Mouse (Mus musculus): ENCODE measurements around the gene Arfgap3. TPM values are rescaled to one million over a fixed set of nuclear protein-coding genes. Genes with fewer than 3 reads are reported as not detected.
"Not testable (repeated sequence)": the region's sequence is repeated elsewhere in the genome, so short reads cannot be mapped to it uniquely, and the experiment has no call there.

Arfgap3 gene
- total and polyA plus RNA-seq, 2 experiments from 2014 or later: 22.4 to 86.9 TPM

DNA sequence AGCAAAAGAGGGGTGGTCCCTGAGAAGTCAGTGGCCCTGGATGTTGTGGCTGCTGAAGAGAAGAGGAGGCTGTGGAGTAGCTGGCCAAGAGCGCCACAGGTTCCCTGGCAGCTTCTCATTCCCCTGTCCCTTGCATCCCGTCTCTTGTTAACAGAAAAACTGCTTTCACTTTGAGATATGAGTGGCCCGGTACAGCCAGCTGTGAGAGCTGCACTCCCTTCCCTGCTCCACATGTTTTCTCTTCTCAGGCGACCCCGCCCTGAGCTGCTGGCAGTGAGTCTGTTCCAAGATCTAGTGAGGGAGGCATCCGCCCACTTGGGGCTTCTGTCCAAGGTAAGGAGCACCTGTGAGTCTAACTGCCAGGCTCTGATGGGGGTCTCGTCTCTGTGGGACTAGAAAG, 81.6 kb downstream of the Arfgap3 start:
- not testable (repeated sequence) for H3K9me3 ChIP-seq (replicated peaks; ENCODE audit: control insufficient read depth, low read length); ATAC-seq (ENCODE audit: insufficient read depth, low read depth); DNase-seq (ENCODE audit: low spot score); H3K9ac ChIP-seq (replicated peaks; ENCODE audit: low read depth, low read length); H3K4me1 ChIP-seq (ENCODE audit: control insufficient read depth, insufficient read depth); H3K27ac ChIP-seq (ENCODE audit: low read depth); H3K27me3 ChIP-seq (ENCODE audit: control insufficient read depth, insufficient read depth, low read length); H3K4me3 ChIP-seq (ENCODE audit: low read depth, low read length); H3K36me3 ChIP-seq (replicated peaks; ENCODE audit: control insufficient read depth, insufficient read depth, low read length)
- H3K4me2 ChIP-seq (ENCODE audit: low read depth, low read length): peak overlapping the region; percentile 33; the same call in 1 of the 2 replicates
- 38% methylated on average over 7 of the region's 7 CpGs for WGBS

DNA sequence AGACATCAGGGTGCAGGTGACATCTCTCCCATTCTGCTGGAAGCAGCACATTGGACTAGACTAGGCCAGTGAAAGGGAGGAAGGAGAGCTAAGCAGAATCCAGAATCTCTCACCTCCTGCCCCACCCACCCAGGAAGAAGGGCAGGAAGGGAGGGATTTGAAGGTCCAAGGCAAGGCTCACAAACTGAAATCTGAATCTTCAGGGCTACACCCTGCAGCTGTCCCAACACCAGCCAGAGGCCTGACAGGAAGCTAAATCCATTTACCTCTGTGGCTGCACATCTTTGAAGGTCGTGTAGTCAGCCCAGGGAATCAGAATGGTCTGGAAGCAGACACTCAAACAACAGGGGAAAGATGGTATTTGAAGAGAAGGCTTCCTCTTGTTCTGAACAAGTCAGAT, 84.8 kb downstream of the Arfgap3 start:
- ATAC-seq (ENCODE audit: insufficient read depth, low read depth) (no peak), DNase-seq (ENCODE audit: low spot score) (no peak)
- no peaks in the 10 kb centered on the region for H3K4me1 ChIP-seq (ENCODE audit: control insufficient read depth, insufficient read depth)
- no peaks in the 10 kb centered on the region for H3K36me3 ChIP-seq (replicated peaks; ENCODE audit: control insufficient read depth, insufficient read depth, low read length)
- TF ChIP-seq CTCF (IDR thresholded peaks at IDR 0.05; ENCODE audit: low read depth) (no peak), EP300 (IDR thresholded peaks at IDR 0.05; ENCODE audit: low read depth) (no peak)
- no peak overlapping the region for H3K9ac ChIP-seq (replicated peaks; ENCODE audit: low read depth, low read length)
- H3K9me3 ChIP-seq (replicated peaks; ENCODE audit: control insufficient read depth, low read length): no peaks in the 10 kb centered on the region
- H3K27me3 ChIP-seq (ENCODE audit: control insufficient read depth, insufficient read depth, low read length): no peaks in the 10 kb centered on the region
- no peak overlapping the region for H3K4me3 ChIP-seq (ENCODE audit: low read depth, low read length)
- WGBS: 14% methylated on average over 1 of the region's 1 CpGs
- no peak overlapping the region for H3K4me2 ChIP-seq (ENCODE audit: low read depth, low read length)
- no peak overlapping the region for H3K27ac ChIP-seq (ENCODE audit: low read depth)

DNA sequence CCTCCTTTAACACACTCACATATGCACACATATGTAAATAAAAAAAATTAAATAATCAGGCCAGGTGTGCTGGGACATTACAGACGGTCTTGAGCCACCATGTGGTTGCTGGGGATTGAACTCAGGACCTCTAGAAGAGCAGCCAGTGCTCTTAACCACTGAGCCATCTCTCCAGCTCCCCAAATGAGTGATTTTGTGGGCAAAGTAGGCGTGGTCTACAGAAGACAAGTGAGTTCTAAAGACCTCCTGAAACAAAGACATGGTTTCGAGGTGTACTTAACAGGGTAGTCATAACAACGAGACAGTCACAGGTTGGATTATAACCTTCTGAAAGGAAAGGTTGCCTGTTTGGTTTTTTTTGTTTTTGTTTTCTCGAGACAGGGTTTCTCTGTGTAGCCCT, 86.6 kb downstream of the Arfgap3 start:
- 74% methylated on average over 5 of the region's 5 CpGs for WGBS
- H3K4me2 ChIP-seq (ENCODE audit: low read depth, low read length): no peak overlapping the region
- ATAC-seq (ENCODE audit: insufficient read depth, low read depth): no peak
- no peak overlapping the region for H3K4me3 ChIP-seq (ENCODE audit: low read depth, low read length)
- no peaks in the 10 kb centered on the region for H3K27me3 ChIP-seq (ENCODE audit: control insufficient read depth, insufficient read depth, low read length)
- DNase-seq (ENCODE audit: low spot score): no peak
- H3K4me1 ChIP-seq (ENCODE audit: control insufficient read depth, insufficient read depth): no peaks in the 10 kb centered on the region
- TF ChIP-seq CTCF (IDR thresholded peaks at IDR 0.05; ENCODE audit: low read depth): no peak
- TF ChIP-seq EP300 (IDR thresholded peaks at IDR 0.05; ENCODE audit: low read depth): no peak
- no peaks in the 10 kb centered on the region for H3K36me3 ChIP-seq (replicated peaks; ENCODE audit: control insufficient read depth, insufficient read depth, low read length)
- no peak overlapping the region for H3K27ac ChIP-seq (ENCODE audit: low read depth)
- no peak overlapping the region for H3K9ac ChIP-seq (replicated peaks; ENCODE audit: low read depth, low read length)
- no peaks in the 10 kb centered on the region for H3K9me3 ChIP-seq (replicated peaks; ENCODE audit: control insufficient read depth, low read length)

DNA sequence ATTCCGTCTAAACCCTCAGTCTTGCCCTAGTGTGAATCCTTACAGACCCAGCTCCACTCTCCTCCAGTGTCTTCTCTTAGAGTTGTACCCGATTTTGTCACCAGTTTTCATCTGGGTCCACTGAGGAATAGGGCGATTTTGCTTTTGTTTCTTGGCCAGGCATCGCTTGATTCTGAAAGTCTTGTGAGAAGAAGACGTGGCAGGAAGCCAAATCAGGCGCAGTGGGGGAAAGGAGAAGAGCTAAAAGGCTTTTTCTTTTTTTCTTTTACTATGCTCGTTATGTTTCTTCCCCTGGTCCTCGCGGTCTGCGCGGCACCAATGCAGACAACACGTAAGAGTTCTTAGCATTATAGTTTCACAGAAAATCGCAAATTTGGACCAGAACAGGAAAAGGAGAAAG, 92.1 kb downstream of the Arfgap3 start:
- no peaks in the 10 kb centered on the region for H3K4me1 ChIP-seq (ENCODE audit: control insufficient read depth, insufficient read depth)
- H3K27me3 ChIP-seq (ENCODE audit: control insufficient read depth, insufficient read depth, low read length): no peaks in the 10 kb centered on the region
- no peak overlapping the region for H3K27ac ChIP-seq (ENCODE audit: low read depth)
- no peak for DNase-seq (ENCODE audit: low spot score)
- H3K9me3 ChIP-seq (replicated peaks; ENCODE audit: control insufficient read depth, low read length): no peaks in the 10 kb centered on the region
- H3K36me3 ChIP-seq (replicated peaks; ENCODE audit: control insufficient read depth, insufficient read depth, low read length): no peaks in the 10 kb centered on the region
- H3K4me3 ChIP-seq (ENCODE audit: low read depth, low read length): no peak overlapping the region
- ATAC-seq (ENCODE audit: insufficient read depth, low read depth): no peak
- TF ChIP-seq EP300 (IDR thresholded peaks at IDR 0.05; ENCODE audit: low read depth) (no peak), CTCF (IDR thresholded peaks at IDR 0.05; ENCODE audit: low read depth) (no peak)
- H3K4me2 ChIP-seq (ENCODE audit: low read depth, low read length): no peak overlapping the region; the same call in 1 of the 2 replicates
- 68% methylated on average over 13 of the region's 13 CpGs for WGBS
- H3K9ac ChIP-seq (replicated peaks; ENCODE audit: low read depth, low read length): no peak overlapping the region

DNA sequence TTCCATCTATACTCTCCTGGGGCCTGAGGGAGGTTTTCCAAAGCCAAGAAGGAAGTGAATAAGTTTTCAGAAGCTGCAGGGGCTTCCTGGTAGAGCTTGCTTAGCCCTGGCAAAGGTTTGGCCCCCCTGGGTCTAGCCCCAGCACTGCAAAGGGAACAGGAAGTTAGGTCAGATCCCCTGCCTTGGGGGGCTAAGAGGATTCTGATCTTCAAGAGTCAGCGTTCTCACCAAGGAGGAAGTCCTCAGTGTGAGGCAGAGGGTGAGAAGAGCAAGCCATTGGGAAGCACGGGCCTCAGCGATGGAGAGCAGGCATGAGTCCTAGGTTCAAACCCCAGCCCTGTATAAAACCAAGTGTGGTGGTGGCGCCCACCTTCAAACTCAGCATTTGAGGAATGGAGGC, 93.6 kb downstream of the Arfgap3 start:
- TF ChIP-seq CTCF (IDR thresholded peaks at IDR 0.05; ENCODE audit: low read depth) (no peak), EP300 (IDR thresholded peaks at IDR 0.05; ENCODE audit: low read depth) (no peak)
- Histone ChIP-seq H3K4me3 (ENCODE audit: low read depth, low read length) (no peak overlapping the region), H3K9ac (replicated peaks; ENCODE audit: low read depth, low read length) (no peak overlapping the region), H3K27ac (ENCODE audit: low read depth) (no peak overlapping the region), H3K4me2 (ENCODE audit: low read depth, low read length) (no peak overlapping the region), H3K36me3 (replicated peaks; ENCODE audit: control insufficient read depth, insufficient read depth, low read length) (no peaks in the 10 kb centered on the region), H3K4me1 (ENCODE audit: control insufficient read depth, insufficient read depth) (no peaks in the 10 kb centered on the region), H3K27me3 (ENCODE audit: control insufficient read depth, insufficient read depth, low read length) (peaks cover 11% of the 10 kb centered on the region), H3K9me3 (replicated peaks; ENCODE audit: control insufficient read depth, low read length) (no peaks in the 10 kb centered on the region)
- ATAC-seq (ENCODE audit: insufficient read depth, low read depth): no peak
- WGBS: 67% methylated on average over 4 of the region's 4 CpGs
- DNase-seq (ENCODE audit: low spot score): no peak

DNA sequence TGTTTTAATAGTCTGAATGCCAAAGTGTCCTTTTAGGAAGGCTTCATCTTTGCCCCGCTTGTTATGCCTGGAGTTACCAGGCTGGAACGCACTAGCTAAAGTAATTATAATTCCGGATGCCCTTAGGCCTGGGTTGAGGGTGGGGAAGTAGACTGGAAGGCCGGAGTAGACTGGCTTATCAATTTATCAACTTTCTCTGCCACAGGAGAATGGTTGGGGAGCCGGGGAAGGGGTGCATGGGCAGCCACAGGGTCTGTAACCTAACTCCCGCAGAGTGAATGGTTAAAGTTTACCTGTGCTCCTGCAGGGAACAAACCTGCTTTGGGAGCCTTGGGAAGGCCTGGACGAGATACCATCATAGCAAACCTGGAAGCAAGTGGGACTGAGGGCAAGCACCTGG, 94.1 kb downstream of the Arfgap3 start:
- H3K4me2 ChIP-seq (ENCODE audit: low read depth, low read length): no peak overlapping the region
- no peak overlapping the region for H3K9ac ChIP-seq (replicated peaks; ENCODE audit: low read depth, low read length)
- DNase-seq (ENCODE audit: low spot score) (no peak), ATAC-seq (ENCODE audit: insufficient read depth, low read depth) (no peak)
- H3K36me3 ChIP-seq (replicated peaks; ENCODE audit: control insufficient read depth, insufficient read depth, low read length): no peaks in the 10 kb centered on the region
- TF ChIP-seq CTCF (IDR thresholded peaks at IDR 0.05; ENCODE audit: low read depth) (no peak), EP300 (IDR thresholded peaks at IDR 0.05; ENCODE audit: low read depth) (no peak)
- no peak overlapping the region for H3K4me3 ChIP-seq (ENCODE audit: low read depth, low read length)
- H3K27ac ChIP-seq (ENCODE audit: low read depth): no peak overlapping the region
- H3K27me3 ChIP-seq (ENCODE audit: control insufficient read depth, insufficient read depth, low read length): peaks cover 16% of the 10 kb centered on the region
- 83% methylated on average over 7 of the region's 7 CpGs for WGBS
- H3K4me1 ChIP-seq (ENCODE audit: control insufficient read depth, insufficient read depth): no peaks in the 10 kb centered on the region
- H3K9me3 ChIP-seq (replicated peaks; ENCODE audit: control insufficient read depth, low read length): no peaks in the 10 kb centered on the region

Data from heart, postnatal 0 days (tissue).